Mouse (Mus musculus) ovary, postnatal 10 days (tissue): ENCODE measurements around the gene Rnf182.

Experiments
- DNase-seq: peaks from one replicate; pipeline ENCODE4 v3.0.0; 2022; ENCODE audit warnings: low spot score

Gene Rnf182

DNA sequence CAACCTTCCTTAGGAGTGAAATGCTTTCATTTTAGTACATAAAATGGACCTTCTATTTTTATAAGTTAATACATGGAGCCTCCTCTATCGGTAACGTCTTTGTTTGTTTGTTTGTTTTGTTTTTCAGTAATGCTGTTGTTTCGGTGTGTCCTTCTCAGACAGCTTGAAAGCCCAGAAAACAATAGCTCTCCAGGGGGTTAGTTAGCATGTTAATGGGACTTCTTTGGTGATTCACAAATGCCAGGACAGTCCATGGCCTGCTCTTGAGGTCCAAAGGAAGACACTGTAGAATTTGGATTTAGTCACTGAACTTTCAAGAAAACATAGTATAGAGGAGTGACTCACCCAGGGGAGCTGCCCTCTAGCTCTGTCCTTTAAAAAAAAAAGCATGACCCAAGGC is 843 bp upstream of the Rnf182 start:
- DNase-seq, result no peak

DNA sequence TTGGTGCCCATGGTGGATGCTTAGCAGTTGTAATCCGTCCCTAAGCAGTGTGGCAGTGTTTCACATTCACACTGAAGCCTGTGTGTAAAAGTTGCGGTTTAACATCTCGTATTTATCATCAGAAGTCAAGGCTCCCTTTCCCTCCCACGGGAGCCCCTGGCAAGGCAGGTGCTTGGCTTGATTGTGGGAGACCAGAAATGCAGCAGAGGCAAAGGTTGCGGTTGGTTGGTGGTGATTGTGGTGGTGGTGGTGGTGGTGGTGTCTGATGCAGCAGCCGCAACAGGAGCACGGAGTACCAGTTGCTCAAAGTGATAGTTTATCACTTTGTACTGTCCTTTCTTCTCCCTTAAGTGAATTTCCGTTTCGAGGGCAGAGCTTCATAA is 325 bp upstream of the Rnf182 start:
- no peak for DNase-seq

DNA sequence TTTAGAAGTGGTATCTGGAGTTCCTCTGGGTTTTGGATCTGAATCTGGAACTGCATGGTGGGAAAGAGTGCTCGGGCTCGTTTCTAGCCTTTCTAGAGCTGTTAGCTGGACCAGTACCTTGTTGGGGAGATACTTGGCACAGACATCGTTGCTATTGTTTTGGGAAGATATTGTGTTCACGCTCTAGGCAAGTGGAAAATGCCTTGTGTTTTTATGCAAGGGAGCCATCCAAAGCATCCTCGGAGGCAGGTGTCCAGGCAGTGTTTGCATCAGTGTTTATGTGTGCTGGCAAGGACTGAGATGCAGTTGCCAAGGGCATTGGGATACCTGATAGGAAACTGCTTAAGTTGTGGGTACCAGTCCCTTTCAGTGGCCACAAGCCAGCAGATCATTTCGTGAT is 1.0 kb downstream of the Rnf182 start:
- no peak for DNase-seq

DNA sequence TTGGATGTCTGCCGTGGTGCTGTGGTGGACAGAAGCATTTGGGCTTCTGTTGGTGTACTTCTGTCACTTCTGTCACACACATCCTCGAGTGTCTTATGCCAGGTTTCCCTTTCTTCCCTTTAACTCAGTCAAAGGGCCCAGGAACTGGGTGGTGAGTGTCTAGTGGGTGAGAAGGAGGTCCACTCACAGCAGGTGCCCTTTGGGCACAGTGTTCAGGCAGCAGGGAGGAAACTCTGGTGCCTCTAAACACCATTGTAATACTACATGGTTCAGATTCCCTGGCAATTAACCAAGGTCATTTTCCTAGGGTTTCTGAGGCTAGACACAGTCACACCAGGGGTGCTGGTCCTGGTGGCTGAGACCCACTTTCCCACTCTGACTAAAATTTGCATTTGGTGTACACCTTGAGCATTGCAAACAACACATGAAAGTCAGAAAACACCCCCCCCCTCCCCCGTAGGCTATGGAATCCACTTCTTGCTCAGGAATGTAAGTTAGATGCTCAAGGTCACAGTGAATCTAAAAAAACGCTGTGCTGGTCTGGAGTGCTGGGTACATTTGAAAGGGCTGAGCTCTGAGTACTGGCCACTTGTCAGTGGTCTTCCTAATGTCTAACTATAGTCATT is 4.2 kb downstream of the Rnf182 start:
- DNase-seq, result no peak

DNA sequence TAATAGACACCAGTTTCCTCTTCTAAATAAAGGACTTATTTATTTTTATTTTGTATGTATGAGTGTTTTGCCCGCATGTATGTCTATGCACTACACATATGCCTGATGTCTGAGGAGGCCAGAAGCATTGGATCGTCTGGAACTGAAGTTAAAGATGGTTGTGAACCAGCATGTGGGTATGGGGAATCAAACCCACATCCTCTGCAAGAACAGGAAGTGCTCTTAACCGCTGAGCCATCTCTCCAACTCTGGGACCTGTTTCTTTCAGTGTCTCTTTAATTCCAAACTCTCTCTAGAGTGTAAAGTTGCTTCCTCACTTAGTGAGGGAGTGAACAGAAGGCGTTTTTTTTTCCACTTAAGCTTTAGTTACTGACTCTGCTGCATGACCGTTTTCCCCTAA is 12.4 kb downstream of the Rnf182 start:
- no peak for DNase-seq

DNA sequence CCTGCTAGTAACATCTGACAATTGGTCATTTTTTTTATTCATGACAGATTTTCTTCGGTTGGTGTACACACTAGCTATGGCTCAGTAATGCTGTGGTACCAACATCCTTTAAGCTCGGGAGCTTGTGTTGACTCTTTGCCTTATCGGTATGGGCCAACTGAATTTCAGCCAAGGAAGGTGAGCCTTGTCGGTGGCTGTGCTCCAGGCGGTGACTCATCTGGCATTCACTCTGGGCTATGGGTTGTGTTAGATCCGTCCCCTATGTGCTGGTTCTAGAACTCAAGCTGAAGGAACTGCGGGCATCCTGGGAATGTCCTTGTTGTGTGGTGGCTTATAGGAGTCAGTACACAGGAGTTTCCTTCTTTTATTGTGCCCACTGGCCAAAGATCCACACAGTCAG is 14.3 kb downstream of the Rnf182 start:
- DNase-seq, result no peak

DNA sequence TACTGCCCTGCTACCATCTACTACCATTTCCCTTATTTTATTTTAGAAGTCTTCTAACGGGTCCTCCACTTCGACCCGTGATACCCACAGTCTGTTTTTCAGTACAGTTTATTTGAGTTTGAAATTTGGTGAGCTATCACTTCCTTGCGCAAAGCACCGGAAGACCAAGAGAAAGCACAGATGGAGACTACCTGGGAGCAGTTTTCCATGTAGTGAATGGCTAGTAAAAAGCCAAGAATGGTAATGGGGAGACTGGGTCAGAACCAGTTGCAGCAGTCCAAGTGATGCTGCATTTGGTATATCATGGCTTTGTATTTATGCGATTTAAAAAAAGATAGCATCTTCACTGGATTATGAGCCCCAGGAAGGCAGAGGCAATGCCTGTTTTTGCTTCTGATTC is 15.8 kb downstream of the Rnf182 start:
- DNase-seq, result no peak

DNA sequence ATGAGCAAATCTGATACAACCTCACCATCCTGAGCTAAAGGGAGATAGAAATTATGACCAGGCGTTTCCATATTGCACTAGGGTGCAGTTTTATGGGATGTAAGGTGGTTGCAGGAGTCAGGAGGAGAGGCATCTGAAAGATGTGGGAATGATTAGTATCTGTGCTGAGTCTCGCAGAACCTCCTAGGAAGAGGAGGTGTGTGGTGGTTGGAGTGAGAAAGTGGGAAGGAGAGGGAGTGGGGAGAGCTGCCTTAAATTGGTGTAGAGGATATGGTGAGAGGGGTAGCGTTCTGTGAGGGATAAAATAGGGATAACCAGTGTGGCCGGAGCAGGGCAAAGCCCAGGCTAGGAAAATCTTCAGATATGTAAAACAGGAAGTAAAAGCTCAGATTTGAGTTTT is 17.5 kb downstream of the Rnf182 start:
- no peak for DNase-seq

DNA sequence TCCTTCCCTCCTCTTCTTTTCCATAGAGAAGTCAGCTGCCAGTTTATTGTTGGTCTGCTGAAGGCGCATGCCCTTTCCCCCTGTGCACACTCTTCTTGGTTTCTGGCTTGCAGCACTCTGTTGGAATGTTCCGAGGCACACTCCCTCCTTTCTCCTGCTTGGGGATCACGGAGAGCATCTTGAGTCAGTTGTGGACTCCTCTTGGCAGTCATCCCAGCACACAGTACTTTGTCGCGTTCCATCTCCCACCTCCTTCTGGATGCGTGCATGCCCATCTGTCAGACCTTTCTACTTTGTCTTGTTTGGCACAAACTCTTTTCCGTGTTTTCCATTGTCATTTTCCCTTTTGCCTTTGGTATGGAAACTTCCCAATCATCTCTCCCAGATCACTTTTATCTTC is 22.2 kb downstream of the Rnf182 start:
- no peak for DNase-seq

DNA sequence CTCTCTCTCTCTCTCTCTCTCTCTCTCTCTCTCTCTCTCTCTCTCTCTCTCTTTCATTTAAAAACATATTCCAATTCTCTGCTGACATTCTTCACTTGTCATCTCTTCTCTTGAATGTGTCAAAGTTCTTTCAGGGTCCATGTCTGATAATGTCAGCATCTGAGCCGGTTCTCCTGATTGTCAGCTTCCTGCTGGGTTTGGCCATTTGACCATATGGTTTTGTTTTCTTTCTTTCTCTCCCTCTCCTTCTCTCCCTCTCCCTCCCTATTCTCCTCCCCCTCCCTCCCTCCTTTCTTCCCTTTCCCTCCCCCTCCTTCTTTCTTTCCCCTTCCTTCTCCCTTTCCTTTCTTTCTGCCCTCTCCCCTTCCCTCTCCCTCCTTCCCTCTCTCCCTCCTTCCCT is 29.5 kb downstream of the Rnf182 start:
- DNase-seq, result no peak

DNA sequence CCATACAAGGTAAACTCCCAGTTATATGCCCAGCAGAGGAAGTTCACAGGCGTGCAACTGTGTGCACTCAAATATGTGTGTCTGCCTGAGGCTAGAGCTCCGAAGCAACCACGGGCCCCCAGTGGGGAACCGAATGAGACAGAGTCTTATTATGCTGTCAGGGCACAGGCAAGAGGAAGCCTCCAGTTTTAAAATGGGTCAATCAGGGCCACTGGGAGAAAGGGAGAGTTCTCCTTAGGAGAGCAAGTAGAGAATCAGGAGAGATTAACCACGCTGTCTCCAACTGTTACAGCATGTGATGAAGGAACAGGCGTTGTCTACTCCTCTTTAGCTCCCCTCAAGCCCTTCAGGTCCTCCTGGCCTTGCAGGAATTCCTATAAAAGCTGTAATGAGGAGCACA is 33.0 kb downstream of the Rnf182 start:
- no peak for DNase-seq

DNA sequence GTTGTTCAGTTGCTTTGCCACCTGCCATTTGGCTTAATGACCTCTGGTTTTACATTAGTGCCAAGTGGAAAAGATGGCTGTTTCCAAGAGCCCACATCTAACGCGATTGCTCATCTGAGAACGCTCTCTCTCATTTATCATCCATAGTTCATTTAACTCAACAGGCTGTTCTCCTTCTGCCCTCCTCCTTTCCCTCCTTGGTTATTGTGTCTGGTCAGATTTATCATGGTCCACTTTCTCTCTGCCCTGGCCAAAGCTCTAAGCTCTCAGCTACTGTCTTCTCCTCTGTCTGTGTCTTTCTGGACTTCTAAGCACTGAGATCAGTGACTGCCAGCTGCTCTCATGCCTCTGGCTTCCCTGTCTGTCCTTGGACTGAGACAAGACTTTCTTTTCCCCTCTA is 35.8 kb downstream of the Rnf182 start:
- DNase-seq, result no peak

DNA sequence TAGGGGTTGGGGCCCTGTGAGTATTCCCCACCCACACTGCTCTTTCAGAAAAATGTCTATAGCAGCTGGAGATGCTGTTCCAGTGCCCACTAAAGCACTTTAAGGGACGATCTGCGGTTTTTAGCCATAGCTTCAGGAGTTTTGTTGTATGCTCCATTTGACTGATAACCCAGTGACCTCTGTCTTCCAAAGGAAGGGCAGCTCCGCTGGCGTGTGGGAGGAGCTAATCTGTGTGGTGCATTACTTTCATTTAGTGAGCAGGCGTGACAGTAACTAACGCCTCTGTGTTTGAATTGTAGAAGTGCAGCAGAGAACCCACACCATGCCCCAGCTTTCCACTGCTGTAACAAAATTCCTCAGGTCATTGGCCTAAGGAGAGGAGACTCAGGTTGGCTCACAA is 38.6 kb downstream of the Rnf182 start:
- DNase-seq, result no peak

DNA sequence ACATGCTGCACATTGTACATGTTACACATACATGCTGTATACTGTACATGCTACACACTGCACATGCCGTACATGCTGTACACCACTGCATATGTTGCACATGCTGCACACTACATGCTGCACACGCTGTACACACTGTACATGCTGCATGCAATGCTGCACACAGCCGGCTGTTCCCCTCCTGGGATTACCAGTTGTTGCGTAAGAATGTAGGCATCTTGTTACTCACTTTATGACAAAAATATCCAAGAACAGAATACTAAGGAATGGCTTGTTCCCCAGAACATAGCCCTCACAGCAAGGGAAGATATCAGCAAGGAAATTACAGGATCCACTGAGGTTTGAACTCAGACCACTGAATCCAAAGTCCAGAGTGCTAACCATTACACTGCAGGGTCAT is 47.7 kb downstream of the Rnf182 start:
- DNase-seq, result no peak

DNA sequence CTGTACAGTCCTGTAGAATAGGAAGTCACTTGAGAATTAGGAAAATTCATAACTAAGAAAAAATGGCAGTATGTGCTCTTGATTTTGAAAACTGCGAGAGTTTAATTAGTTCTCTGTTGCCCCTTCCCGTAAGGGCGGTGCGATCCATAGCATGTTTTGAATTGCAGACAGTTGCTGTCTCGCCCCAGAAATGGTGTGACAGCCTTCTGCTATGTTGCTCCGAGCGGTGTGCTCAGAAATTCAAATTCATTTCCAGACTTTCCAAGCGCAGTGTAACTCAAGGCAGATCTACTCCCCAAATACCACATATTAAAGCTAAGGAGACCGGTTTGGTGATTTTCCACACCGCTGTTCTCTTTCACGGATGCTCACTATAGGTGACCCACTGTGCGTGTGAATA is 50.6 kb downstream of the Rnf182 start:
- no peak for DNase-seq

DNA sequence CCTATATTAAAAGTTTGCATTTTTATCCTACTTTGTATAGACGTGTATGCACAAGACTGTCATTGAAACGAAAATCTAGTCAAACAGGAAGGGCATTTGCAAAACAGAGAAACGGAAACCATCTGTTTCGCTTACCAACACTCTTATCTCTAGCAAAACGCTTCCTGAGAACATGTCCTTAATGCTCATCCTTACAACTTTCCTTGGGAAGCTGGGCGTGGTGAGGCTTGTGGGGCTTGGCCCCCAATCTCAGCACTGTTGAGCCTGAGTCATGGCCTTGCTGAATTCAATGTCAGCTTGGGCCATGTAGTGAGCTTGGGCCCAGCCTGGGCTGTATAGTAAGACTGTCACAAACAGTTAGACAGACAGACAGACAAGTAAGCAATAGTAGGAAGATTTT is 51.4 kb downstream of the Rnf182 start:
- DNase-seq, result no peak

DNA sequence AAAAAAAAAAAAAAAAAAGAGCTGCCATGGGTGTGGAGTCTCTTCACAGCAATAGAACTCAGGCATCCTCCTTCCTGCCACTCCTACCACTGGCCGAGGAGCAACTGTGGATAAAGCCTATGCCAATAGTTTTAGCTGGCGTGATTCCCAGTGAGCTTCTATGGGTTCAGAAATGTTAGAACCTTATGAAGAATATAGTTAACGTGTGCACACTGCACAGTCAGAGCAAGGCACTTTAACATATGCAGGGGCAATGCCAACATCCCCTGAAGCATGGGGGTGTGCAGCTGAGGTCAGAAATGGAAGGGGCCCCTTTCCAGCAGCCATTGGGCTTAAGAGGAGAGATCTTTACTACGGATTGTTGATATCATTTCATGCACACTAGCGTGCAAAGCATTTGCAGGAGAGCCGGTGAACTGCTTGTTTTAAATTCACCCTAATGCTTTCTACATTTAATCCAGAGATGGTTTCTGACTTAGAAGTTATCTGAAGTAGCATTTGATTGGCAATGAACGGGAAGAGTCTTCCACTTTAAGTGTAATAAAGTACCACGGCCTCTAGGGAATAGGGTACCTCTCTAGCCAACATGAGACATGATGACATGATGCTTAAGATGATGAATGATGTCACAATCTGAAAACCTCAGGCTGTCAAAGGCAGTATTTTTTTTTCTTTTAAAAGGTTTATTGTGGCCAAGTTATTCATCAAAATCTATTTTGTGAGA is 61.8 kb downstream of the Rnf182 start:
- no peak for DNase-seq

DNA sequence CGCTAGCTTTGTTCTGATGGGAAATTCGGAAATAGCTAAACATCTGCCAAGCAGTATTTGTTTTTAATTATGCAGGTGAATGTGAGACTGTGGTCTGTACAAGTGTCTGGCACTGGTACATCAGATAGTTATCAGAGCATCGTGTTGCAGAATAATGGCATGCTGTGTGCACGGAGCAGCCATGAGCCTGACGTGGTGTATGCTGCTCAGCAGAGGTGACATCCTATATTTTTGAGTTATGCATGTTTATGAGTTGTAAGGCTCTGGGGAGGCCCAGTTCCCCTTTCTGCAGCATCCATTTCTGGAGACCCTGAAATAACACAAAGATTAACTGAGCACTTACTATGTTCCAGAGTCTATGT is 62.4 kb downstream of the Rnf182 start:
- DNase-seq, result no peak

DNA sequence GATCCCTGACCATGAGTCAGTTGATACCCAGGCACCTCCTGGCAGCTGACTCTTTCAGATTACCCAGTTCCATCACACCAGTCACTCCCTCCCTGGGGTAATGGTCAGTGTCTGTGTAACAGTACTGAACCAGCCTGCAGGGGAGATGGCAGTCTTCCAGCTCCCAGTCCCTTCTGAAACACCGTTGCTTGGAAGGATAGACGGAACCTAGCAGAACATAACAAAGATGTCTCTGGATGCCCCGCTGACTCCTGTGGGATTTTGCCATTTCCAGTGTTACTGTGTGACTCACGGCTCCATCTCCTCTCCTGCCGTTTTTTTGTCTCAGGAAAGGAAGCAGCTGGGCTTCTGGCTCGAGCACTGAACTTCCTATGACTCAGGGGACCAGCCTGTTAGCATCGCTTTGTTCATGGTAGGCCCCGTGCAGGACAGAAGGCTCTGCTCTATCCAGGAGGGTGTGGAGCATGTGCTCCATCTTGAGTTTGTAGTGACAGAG is 69.0 kb downstream of the Rnf182 start:
- no peak for DNase-seq

DNA sequence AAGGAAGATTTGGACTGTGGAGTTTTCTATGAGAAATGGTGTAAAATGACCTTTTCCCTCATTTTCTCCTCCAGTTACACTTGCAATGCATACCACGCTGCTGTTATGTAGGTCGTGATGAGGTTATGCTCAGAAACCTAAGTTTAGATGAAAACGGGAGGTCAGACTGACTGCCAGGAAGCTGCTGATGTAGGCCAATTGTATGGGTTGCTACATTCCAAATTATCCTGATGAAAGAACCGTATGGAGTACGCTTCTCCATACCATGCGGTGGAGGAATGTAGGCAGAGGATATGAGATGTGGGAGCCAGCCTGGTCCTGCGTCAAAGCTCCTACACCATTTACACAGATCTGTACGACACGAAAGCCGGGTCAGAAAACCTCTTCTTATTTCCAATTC is 72.6 kb downstream of the Rnf182 start:
- no peak for DNase-seq

DNA sequence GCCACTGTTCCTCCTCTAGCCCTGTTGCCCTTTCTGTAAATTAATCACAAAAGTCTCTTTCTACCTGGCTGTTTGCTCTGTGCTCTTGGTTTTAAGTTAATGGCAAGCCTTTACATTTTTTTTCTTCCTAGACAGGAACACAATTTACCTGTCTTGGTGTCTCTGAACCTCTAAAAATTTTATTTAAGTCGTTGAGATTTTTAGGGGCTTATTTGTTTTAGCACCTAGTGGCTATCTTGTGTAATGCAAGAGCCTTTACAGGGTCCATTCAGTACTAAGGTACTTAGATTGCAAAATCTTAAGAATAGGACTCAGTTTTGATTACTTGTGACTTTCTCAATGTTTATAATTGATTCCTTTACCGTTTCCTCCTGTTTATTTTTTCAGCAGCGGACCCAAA is 76.2 kb downstream of the Rnf182 start:
- DNase-seq, result no peak

DNA sequence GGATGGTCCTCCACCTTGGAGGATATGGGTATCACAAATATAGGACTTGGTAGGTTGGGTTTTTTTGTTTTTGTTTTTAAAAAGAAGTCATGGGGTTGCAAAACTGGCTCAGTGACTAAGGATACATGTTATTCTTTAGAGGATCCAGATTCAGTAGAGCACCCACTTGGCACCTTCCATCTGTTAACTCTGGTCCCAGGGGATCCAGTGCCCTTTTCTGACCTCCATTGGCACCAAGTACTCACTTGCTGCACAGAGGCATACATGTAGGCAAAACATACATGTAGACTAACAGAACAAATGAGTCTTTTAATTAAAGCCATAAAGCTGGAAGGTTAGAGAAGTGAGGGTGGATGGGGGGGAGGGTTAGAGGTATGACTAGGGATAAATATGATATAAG is 80.0 kb downstream of the Rnf182 start:
- no peak for DNase-seq

DNA sequence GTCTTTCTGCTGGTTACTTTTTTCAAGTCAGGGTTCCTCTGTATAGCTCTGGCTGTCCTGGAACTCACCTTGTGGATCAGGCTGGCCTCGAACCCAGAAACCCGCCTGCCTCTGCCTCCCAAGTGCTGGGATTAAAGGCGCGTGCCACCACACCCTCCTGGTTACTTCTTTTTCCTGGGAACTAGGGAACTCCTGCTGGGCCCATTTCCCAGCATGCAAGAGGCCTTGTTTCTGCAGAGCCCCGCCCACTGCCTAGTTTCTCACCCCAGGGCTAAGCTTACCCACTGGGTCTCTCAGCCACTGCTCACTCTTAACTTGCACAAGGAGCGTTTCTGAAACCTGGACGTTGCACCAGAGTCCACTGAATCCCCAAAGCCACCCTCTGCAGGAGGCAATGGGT is 80.5 kb downstream of the Rnf182 start:
- no peak for DNase-seq

DNA sequence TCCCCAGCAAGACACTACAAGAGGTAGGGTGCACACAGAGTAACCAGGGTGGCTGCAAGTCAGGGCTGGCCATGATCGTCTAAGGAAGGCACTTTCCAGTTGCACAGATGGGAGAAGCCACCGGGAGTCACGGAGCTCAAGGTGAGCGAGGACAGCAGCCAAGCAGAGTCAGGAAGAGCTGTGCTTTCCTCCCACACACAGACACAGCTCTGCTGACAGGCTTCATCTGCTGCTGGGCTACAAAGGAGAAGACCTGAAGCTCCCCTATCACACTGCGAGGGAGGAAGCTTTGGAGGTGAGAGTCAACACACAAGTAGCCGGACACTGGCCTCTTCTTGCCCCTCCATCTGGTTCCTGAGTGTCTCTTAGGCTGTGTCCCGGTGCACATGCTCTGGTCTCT is 83.0 kb downstream of the Rnf182 start:
- no peak for DNase-seq
